Mouse (Mus musculus): ENCODE measurements at regions not wholly inside any gene's neighbourhood (a gene's known extent, or its start where the extent isn't known, plus 50 kb on each side); places are given as distances from the start of the nearest gene placed in this dataset.

DNA sequence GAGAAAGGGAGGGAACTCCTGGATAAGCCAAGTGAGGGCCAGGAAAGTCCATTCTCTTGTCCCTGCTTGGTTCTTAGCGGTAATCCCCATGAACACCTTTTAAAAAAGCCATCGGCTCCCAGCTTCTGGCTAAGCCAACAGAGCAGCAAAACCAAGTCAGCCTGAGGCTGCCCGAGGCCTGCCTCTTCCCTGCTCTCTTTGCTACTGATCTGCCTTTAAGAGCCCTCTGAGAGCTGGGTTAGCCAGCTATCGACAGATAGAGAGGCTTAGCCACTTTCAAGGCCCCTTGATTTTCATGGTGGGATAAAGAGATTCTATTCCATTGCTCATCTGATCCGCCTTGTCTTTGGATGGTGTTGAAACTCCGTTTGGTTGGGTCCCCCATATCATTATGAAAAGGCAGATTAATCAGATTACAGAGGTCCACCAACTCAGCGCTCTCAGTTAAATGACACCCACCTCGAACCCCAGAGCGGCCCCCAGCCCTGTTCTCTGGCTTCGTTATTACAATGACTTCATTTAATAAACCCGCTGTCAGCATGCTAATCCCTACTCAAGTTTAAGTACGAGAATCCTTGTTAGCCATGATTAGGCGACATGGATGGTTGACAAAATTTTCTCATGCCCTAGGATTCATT, 66.1 kb downstream of the Slc4a3 start:
- DNase-seq (ENCODE audit: low spot score in 2 of 2): no peak

DNA sequence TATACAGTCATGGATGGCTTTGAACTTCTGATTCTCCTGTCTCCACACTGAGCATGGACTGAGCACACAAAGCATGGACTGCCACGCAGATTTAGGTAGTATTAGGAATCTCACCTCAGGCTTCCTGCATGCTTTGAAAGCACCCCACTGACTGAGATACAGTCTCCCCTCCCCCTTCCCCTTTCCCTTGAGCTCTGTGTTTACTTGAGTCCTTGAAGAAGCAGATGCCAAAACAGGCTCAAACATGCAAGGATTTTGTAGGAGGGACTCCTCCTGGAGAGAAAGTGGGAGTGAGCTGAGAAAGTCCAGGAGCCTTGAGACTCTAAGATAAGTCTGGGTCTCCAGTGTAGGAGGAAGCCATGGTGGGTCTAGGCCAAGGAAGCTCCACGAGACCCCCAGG, 67.1 kb downstream of the Slc4a3 start:
- no peak for DNase-seq (ENCODE audit: low spot score in 2 of 2)

DNA sequence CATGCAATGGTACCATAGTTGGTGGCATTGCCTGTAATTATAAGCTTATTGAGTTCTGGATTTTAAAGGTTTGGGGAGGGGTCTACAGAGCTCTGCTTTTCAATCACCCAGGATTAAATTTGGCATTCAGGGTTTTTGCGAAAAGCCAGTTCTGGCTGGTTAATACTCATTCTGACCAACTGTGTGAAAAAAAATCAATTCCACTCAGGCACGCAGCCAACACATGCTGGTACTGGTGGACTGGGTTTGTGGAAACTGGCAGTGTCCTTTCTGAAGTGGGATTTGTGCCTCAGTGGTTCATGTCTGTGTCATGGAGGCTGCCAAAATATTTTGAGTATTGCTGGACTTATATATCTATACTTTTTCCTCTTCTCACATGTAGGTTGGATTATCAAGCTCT, 70.9 kb downstream of the Slc4a3 start:
- no peak for DNase-seq (ENCODE audit: low spot score in 2 of 2)

DNA sequence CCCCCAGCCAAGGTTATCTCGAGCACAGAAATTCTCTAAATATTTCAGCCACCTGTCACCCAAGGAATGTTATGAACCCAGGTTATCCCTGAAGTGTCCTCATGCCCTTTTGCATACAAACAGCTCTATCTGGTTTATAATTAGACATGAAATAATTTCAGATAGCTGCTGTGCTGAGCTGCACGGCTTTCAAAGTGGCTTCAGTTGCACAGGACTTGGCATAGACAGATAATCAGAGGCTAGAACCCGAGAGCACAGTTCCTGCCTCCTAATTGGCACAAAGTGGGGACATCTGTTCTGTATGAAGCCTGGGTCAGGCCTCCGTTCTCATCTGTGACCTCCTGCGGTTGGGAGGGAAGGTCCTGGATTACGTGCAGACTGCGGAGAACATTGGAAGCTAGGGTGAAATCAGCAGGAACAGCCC, 72.3 kb downstream of the Slc4a3 start:
- no peak for DNase-seq (ENCODE audit: low spot score in 2 of 2)

DNA sequence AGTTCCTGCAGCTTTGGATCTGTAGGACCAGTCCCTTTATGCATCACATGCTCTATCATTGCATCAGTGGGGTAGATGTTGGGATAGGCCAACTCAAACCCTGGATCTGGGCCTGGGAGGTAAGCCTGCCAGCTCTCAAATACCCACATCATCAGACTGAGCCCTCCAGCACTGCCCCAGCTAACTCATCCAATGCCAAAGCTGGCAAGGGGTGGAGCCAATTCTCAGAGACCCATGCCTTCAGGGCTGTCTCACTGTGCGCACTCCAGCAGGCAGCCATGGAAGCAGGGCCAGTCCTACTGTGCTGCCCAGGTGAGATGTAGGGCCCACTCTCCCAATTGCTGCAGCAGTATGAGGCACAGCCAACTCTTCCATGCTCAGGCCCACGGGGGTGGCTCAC, 84.2 kb downstream of the Slc4a3 start:
- no peak for DNase-seq (ENCODE audit: low spot score in 2 of 2)

DNA sequence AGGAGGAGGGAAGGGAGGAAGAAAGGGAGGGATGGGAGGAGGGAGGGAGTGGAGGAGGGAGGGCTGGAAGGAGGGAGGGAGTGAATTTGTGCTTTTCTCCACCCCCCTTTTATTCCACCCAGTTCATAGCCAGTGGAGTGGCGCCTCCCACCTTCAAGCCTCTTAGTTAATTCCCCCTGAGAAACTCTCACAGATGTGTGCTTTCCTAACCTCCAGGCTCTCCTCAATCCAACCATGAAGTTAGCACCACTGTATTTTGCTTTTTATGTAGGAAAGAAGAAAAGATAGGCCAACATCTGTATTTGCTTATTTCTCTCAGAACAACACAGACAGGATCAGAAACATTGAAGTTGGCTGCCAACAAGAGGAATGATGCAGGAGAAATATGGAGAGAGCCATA, 85.7 kb downstream of the Slc4a3 start:
- no peak for DNase-seq (ENCODE audit: low spot score in 2 of 2)

DNA sequence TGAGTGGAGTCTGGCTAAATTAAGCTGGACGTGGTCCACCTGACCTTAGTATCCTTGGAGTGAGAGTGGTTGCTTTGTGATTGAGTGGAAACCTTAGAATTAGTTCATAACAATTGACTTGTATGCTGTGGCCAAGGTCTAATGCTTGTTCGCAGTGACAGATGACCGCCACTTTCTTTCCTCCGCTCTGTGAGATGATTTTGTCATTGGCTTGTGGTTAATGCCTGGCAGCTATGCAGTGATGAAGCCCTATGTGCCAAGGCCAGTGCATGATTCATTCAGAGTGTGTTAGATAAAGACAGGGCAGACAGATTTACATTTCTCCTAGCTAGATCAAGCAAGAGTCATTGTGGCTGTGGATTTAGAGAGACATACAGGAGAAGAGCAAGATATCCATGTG, 89.5 kb downstream of the Slc4a3 start:
- no peak for DNase-seq (ENCODE audit: low spot score in 2 of 2)

DNA sequence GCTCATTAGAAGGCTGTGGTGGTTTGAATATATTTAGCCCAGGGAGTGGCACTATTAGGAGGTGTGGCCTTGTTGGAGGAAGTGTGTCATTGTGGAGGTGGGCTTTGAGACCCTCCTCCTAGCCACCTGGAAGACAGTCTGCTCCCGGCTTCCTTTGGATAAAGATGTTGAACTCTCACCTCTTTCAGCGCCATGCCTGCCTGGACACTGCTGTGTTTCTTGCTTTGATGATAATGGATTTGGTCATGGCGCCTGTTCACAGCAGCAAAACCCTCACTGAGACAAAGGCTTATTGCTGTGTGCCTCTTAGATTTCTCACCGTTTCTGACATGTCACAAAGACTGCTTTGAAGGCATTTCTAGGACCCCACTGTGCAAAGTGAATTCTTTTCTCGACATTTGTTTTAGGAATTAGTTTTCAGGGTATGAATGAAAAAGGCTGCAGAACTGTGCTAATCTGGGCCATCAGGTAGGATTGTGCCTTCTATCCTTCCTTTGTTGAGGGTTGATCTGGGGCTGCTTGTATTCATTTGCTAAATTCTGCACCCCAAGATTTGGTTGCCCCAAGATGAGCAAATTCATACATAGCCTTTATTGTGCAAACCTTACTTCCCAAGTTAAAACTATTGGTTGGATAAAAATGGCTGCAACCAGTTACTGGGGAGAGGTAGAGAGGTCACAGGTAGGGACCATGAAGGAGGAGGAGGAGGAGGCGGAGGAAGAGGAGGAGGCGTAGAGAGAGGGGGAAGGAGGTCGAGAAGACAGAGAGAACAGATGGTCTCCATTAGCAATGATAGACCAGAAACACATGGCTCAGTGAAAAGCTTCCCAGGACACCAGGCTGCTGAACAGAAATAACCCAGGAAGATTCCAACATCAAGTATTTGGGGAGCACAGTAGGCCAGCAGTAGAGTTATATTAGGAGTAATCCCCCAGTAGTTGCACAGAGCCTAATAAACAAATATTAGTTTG, 93.2 kb downstream of the Slc4a3 start:
- DNase-seq (ENCODE audit: low spot score in 2 of 2): no peak

DNA sequence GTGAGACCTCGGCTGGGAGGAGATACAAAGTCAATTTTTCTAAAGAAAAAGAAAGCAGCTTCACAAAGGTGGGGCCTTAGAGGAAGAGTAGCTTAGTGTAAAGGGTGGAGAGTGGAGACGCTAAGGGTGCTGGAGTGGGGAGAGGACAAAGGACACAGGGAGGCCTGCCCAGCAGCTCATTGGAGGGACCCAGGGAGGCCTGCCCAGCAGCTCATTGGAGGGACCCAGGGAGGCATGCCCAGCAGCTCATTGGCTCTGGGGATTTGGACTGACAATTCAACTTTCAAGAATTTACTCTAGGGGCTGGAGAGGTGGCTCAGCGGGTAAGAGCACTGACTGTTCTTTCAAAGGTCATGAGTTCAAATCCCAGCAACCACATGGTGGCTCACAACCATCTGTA, 96.4 kb downstream of the Slc4a3 start:
- no peak for DNase-seq (ENCODE audit: low spot score in 2 of 2)

DNA sequence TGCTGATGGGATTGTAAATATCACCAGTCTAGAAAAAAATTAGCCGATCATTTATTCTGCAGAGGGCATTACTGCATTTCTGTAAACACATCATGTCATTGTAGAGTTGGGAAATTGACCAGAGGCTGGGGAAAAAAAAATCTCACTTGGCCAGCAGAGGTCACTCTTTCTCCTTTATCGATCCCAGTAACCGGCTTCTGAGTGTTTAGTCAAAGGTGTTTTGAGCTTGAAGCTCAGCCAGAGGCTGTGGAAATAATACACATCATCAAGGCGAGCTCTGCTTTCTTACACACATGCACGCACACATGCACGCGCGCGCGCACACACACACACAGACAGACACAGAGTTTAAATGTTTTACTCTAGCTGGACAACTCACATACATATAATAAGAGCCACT, 106.5 kb downstream of the Slc4a3 start:
- DNase-seq (ENCODE audit: low spot score in 2 of 2): peak; percentile 52 to 55

DNA sequence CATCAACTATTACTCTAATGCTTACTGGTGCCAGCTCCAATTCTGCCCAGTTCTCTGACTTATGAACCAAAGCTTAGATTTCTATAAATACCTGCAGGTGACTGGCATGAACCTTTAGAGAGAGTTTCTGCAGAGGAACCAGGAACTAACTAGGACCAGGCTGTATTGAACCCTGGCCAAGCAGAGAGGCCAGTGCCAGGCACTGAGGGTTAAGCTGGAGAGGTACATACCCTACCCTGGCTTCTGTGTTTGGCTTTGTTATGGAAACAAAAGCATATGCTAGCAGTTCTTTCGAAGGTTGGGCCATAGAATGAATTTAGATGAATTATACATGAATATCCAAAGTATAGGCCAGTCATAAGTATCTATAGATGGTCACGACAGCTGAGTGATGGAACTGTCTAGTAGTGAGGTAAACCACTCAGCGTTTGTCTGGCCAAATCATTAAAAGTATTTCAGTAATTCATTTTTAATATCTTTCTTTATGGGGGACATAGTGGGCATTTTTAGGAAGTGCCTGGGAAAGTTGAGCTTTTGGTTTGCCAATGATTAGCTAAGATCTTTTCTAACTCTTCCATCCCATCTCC, 107.0 kb downstream of the Slc4a3 start:
- no peak for DNase-seq (ENCODE audit: low spot score in 2 of 2)

DNA sequence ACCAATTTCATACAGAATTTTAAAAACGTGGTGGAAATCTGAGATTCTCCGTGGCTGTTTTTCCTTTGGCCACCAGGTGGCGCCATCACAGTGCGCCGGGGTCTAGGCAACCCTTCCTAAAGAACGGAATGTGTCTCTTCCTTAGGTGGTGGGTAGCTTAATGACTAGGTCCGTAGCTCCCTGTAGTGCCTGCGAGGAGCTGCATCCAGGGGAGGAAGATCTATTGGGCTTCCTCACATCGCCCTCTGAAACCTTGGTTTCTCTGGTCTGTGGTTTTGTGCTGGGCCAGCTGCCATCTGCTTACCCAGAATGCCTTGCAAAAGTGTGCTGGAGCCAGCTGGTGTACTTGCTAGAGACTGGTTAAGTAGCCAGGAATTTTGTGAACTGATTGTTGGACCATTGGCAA, 107.6 kb downstream of the Slc4a3 start:
- DNase-seq (ENCODE audit: low spot score in 2 of 2): peak; percentile 59 to 62

DNA sequence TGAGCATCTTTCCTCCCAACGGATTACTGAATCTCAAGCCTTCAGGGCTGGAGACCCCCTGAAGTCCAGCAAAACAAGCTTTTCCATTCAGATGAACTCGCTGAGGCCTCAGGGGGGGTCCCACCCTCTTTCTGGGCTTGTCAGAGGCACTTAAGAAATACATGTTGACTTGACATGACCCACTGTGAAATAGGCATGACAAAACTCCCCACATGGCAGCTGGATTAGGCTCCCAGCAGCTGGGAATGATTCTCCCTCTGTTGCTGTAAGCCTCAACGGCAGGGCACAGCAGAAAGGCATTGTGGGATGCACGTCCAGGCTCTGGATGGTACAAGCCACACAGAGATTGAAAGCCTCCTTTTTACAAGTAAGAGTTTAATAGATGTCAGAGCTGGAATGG, 110.5 kb downstream of the Slc4a3 start:
- DNase-seq (ENCODE audit: low spot score in 2 of 2): no peak

DNA sequence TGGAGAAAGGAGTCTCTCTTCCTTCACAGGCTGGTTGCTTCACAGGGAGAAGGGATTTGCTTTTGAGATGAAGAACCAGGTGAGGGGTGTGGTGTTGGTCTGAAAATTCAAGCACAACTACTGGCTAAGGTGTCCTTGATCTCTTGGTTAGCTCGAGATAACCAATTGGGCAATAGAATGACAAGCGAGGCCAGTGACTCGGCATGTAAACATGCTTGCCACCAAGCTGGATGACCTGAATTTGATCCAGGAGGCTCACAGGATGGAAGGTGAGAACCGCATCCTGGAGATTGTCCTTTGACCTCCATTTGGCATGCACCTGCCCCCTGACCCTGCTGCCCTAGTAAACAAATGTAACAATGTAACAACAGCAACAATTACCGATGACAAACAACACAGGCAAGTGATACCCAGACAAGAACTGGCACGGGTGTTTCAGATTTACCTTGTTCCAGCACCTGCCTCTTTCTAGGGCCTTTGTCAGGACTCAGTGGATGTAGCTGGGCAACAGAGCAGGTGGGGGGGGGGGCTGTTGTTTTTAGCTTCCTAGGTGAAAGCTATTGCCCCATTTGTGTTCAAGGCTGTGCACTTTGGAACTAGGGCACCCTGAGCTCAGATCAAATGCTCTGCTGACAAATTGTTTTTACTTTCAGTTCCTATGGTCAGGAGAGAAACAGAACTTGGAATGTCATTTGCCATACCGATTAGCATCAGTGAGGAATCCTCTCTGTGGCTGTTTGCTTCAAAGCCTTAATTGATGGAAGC, 114.5 kb downstream of the Slc4a3 start:
- no peak for DNase-seq (ENCODE audit: low spot score in 2 of 2)

DNA sequence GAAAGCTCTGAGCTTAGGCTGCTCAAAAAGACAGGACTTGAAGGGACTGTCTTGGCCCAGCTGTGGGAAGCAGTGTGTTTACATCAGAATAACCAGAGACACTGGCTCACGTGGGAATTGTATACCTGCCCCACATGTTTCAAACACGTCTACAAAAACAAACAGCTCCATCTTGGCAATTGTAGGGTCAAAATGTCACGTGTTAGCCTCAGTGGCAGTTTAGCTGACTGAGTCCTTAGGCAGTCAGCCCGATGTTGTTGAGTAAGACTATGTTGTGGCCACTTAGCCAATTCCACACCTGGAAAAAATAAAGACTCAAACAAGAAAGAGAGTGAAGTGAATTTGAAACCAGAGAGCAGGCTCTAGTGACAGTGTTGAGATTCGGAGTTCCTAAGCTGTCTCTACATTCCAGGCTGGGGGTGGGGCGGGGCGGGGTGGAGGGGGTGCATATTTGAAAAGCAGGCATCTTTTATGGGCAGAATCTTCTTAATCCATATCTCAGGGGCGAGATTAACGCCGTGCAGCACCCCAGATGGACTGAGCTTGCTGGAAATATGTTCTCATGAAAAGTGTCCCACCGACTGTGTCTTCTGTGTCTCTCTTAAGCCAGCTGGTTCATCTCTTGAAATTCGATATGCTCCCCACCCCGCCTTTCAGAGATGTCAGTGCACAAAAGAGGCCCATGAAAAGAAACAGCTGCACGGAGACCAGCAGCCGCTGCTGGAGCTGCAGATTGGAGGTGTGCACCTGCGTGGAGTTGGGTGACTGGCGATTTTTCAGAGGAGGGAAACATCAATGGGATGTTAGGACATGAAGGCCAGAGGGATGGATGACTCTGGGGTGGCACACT, 116.3 kb downstream of the Slc4a3 start:
- DNase-seq (ENCODE audit: low spot score in 2 of 2): no peak

DNA sequence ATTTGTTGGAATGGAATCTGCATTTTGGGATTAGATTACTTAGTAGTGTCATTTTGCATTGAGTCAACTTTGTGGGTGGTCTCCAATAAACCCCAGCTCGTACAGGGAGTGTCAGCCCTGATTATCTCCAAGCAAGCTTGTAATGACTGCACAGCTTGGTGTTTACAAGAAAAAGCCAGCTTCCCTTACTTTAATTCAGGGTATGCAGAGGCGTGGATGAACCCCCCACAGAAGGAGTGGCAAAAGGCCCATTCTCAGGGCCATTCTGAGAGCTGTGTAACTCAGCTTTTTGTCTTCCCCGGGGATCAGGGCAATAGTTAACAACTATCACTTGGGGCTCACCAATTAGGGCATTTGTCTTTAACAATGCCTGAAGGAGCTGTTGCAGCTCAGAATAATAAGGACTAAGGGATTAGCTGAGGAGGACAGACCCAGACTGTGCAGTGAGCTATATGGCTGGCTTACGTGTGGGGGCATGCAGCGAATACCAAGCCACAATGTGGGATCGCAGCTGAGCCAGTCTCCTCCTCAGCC, 121.7 kb downstream of the Slc4a3 start:
- DNase-seq (ENCODE audit: low spot score in 2 of 2): no peak

DNA sequence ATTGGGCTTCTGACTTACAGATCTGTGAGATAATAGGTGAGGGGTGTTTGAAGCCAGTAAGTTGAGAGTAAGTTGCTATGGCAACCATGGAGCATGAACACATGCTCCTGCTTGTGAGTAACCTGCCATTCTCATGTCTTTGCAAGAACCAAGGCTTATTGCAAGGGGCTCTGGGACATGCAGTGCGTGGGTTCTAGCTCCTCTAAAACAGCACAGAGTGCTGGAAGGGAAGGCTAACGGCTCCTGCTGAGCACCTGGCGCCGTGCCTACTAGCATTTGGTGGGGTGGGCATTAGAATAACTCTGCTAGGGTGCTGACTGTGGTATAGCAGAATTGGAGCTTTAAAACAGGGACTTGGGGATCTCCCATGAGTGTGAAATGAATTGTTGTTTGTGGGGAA, 130.2 kb downstream of the Slc4a3 start:
- DNase-seq (ENCODE audit: low spot score in 2 of 2): peak in 1 of 2 experiments; percentile 22

DNA sequence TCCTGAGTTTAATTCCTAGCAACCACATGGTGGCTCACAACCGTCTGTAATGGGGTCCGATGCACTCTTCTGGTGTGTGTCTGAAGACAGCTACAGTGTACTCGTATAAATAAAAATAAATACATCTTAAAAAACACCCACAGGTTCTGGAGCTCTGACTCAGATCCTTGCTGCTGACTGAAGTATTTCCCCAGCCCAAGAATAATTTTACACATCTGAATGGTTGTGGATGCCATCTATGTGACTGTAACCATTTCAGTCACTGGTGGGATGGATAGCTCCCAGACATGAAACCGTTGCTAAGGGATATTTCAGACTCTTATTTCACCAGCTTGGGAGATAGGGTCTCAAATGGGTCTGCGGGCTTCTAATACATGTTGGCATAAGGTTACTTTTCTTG, 131.6 kb downstream of the Slc4a3 start:
- no peak for DNase-seq (ENCODE audit: low spot score in 2 of 2)

DNA sequence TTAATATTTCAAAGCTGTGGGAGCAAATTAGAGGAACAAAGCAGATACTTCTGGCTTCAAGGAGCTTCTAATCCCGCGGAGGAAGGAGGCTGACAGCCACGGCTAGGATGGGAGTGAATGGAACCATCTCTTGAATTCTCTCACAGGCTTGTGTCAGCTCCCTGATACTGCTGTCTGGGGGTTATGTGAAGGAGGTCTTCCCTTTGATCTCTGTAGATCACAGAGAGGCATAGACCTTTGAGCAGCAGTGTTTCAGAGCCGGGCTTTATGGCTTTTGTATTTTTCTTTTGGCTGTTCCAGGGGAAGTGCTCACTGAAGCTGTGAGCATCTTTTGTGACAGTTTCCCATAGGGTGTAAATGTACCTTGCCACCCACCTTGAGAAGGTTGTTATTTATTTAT, 132.2 kb downstream of the Slc4a3 start:
- no peak for DNase-seq (ENCODE audit: low spot score in 2 of 2)

DNA sequence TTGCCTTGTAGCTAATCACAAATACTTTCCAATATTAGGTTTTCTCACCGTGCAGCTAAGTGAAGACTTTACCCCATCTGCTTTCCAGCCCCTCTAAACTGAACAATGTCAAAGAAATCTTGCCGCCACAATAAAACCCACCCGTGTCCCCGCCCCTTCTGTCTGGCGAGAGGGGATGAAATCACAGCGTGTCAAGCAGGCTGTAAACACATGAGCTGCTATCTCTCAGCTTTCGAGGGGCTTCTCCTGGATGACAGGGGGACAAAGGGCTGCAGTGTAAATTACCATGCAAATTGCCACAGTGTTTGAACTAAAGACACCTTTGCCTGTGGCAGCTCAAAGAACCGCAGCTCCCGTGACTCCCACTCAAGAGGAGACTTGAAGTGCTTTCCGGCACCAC, 134.3 kb downstream of the Slc4a3 start:
- DNase-seq (ENCODE audit: low spot score in 2 of 2): no peak

DNA sequence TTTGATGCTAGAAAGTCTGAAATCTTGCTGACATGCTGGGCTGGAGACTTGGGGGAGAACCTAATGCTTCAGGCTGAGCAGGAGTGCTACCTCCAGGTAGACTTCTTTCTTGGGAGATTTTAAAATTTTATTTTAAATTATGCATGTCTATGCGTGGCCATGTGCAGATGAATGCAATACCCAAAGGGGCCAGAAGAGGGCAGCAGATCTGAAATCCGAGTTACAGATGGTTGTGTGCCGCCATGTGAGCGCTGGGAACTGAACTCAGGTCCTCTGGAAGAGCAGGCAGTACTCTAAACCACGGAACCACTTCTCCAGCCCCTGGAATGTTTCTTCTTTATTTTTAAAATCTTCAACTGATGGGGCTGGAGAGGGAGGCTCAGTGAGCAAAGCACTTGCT, 135.8 kb downstream of the Slc4a3 start:
- no peak for DNase-seq (ENCODE audit: low spot score in 2 of 2)

All from right cerebral cortex, postnatal 36 days (tissue).